Mouse (Mus musculus) cerebellum, adult 2 months (tissue): Measurements from ENCODE around the gene Tchh.

Source experiments
- CTCF ChIP-seq: fragments of 200-500 bp; IDR thresholded peaks from 2 replicates; pipeline ENCODE4 v1.5.1; 2011; ENCODE audit warnings: low read depth, mild to moderate bottlenecking, control low read depth, low read length, moderate library complexity, borderline replicate concordance; ENCODE audit not compliant: insufficient read depth
- POLR2A ChIP-seq: fragments of 200-500 bp; IDR thresholded peaks from 2 replicates; pipeline ENCODE4 v1.6.1; 2011; ENCODE audit warnings: low read length, control low read depth, borderline replicate concordance; ENCODE audit not compliant: insufficient read depth

DNA sequence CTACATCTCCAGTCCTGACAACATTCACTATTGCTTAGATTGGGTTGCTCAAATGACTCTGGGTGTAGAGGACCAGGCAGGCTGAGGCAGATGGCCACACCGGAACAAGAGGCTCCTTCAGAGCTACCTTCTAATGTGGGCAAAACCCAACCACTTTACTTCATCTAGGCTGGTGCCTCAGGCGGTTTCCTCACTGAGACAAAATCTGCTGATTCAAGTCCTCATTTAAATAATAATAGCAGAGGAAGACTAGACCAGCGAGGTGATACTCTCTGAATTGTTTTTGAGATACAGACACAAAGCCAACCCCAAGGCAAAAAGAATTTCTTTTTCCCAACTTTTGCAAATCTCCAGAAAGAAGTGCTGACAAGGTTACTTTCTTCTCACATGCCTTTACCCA is 10.5 kb upstream of the Tchh start:
- no peak for TF ChIP-seq POLR2A
- TF ChIP-seq CTCF, result no peak
